Mouse (Mus musculus): ENCODE results near the gene Stag1. TPM values are rescaled to one million over a fixed set of nuclear protein-coding genes. Genes with fewer than 3 reads are reported as not detected.
"Not testable (repeated sequence)": the region's sequence is repeated elsewhere in the genome, so short reads cannot be mapped to it uniquely, and the experiment has no call there.

Gene Stag1
- polyA plus RNA-seq, 1 experiment from 2014 or later = 42.7 TPM

- Histone ChIP-seq H3K27me3 (replicated peaks) (no peaks in the 10 kb centered on the region), H3K36me3 (no peaks in the 10 kb centered on the region), H3K9me3 (no peaks in the 10 kb centered on the region), H3K27ac (no peak overlapping the region), H3K4me2 (replicated peaks) (no peak overlapping the region), H3K4me3 (no peak overlapping the region), H3K4me1 (no peaks in the 10 kb centered on the region), H3K9ac (no peak overlapping the region)
- WGBS = 90% methylated on average over 1 of the region's 1 CpGs
- no peak for ATAC-seq (ENCODE audit: low FRiP score, low read depth)
Measured at GRCm38 (mm10) chr9:100707644-100708043, 110.0 kb downstream of the Stag1 start.

GRCm38 (mm10) chr9:100711665-100712064 lies 114.1 kb downstream of the Stag1 start:
- no peak overlapping the region for H3K9ac ChIP-seq
- no peaks in the 10 kb centered on the region for H3K36me3 ChIP-seq
- H3K27me3 ChIP-seq (replicated peaks) = no peaks in the 10 kb centered on the region
- H3K4me2 ChIP-seq (replicated peaks) = no peak overlapping the region
- no peaks in the 10 kb centered on the region for H3K4me1 ChIP-seq
- no peak overlapping the region for H3K27ac ChIP-seq
- no peak overlapping the region for H3K4me3 ChIP-seq
- WGBS = 82% methylated on average over 2 of the region's 2 CpGs
- no peak for ATAC-seq (ENCODE audit: low FRiP score, low read depth)
- no peaks in the 10 kb centered on the region for H3K9me3 ChIP-seq

DNA sequence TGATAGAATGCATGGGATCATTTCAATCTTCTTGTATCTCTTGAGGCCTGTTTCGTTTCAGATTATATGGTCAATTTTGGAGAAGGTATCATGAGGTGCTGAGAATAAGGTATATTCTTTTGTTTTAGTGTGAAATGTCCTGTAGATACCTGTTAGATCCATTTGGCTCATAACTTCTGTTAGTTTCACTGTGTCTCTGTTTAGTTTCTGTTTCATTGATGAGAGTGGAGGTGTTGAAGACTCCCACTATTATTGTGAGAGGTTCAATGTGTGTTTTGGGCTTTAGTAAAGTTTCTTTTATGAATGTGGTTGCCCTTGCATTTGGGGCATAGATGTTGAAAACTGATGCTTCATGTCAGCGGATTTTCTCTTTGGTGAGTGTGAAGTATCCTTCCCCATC lies 127.2 kb downstream of the Stag1 start:
- not testable (repeated sequence) for H3K4me1 ChIP-seq; H3K4me3 ChIP-seq; H3K4me2 ChIP-seq (replicated peaks); ATAC-seq (ENCODE audit: low FRiP score, low read depth); H3K27ac ChIP-seq; H3K36me3 ChIP-seq; H3K9me3 ChIP-seq; H3K9ac ChIP-seq; H3K27me3 ChIP-seq (replicated peaks)
- 97% methylated on average over 2 of the region's 2 CpGs for WGBS

- Histone ChIP-seq H3K36me3 (no peaks in the 10 kb centered on the region), H3K9ac (no peak overlapping the region), H3K27me3 (replicated peaks) (no peaks in the 10 kb centered on the region), H3K4me3 (no peak overlapping the region), H3K4me1 (no peaks in the 10 kb centered on the region), H3K27ac (no peak overlapping the region), H3K9me3 (no peaks in the 10 kb centered on the region), H3K4me2 (replicated peaks) (no peak overlapping the region)
- WGBS = 100% methylated on average over 1 of the region's 1 CpGs
- ATAC-seq (ENCODE audit: low FRiP score, low read depth) = no peak
Measured at GRCm38 (mm10) chr9:100731839-100732238, 134.2 kb downstream of the Stag1 start.

- Histone ChIP-seq H3K27ac (no peak overlapping the region), H3K27me3 (replicated peaks) (no peaks in the 10 kb centered on the region), H3K9ac (no peak overlapping the region), H3K4me3 (no peak overlapping the region), H3K36me3 (no peaks in the 10 kb centered on the region), H3K4me2 (replicated peaks) (no peak overlapping the region), H3K9me3 (no peaks in the 10 kb centered on the region), H3K4me1 (no peaks in the 10 kb centered on the region)
- WGBS = 78% methylated on average over 6 of the region's 6 CpGs
- no peak for ATAC-seq (ENCODE audit: low FRiP score, low read depth)
Measured at GRCm38 (mm10) chr9:100733907-100734440, 136.4 kb downstream of the Stag1 start.

DNA sequence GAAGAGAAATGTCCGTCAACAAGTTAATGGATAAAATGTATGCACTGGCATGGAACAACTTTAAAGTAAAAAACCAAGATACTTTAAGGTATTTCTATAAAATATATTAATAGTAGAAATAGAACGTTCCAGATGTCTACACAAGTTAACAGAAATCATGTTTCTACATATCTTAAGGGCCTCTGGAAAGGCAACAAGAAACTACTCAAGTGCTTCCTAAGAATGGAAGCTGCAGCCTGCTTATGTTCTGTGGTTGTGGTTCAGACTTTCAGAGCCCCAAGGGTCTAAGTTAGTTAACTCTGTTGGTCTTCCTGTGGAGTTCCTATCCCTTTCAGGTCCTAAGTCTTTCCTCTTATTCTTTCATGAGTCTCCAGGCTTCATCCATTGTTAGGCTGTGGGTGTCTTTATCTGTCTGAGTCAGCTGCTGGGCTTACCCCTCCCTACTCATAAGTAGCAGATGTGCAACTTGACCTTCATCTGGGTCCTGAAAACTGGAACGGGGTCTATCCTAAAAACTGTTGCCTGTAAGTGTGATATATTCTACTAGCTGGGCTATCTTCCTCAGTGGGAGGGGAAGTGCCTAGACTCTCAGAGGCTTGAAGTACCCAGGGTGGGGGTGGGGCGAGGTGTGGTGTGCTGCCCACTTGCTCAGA lies 138.5 kb downstream of the Stag1 start:
- WGBS = 76% methylated on average over 4 of the region's 4 CpGs
- Histone ChIP-seq H3K9me3 (no peaks in the 10 kb centered on the region), H3K27me3 (replicated peaks) (no peaks in the 10 kb centered on the region), H3K9ac (no peak overlapping the region), H3K4me1 (no peaks in the 10 kb centered on the region), H3K4me3 (no peak overlapping the region), H3K27ac (no peak overlapping the region), H3K36me3 (no peaks in the 10 kb centered on the region), H3K4me2 (replicated peaks) (no peak overlapping the region)
- ATAC-seq (ENCODE audit: low FRiP score, low read depth) = no peak

DNA sequence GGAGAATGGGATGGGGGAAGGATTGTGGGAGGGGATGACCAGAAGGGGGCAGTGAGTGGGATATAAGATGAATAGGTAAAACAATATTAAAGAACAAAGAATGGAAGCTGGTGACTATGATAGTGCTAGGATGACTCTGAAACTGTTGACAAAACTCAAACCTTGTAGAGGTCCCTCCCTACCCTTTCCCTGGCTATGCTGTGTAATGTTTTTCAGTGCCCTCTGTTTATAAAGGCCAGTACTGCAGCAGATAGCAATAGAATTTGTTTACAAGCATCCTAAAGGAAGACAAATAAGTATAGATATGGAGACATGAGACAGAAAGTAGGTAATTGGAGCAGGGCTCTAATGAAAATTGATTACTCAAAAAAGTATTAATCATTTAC lies 139.0 kb downstream of the Stag1 start:
- no peak overlapping the region for H3K4me3 ChIP-seq
- no peaks in the 10 kb centered on the region for H3K27me3 ChIP-seq (replicated peaks)
- H3K9ac ChIP-seq = no peak overlapping the region
- H3K27ac ChIP-seq = no peak overlapping the region
- no peak overlapping the region for H3K4me2 ChIP-seq (replicated peaks)
- ATAC-seq (ENCODE audit: low FRiP score, low read depth) = no peak
- H3K36me3 ChIP-seq = no peaks in the 10 kb centered on the region
- H3K9me3 ChIP-seq = no peaks in the 10 kb centered on the region
- no peaks in the 10 kb centered on the region for H3K4me1 ChIP-seq

DNA sequence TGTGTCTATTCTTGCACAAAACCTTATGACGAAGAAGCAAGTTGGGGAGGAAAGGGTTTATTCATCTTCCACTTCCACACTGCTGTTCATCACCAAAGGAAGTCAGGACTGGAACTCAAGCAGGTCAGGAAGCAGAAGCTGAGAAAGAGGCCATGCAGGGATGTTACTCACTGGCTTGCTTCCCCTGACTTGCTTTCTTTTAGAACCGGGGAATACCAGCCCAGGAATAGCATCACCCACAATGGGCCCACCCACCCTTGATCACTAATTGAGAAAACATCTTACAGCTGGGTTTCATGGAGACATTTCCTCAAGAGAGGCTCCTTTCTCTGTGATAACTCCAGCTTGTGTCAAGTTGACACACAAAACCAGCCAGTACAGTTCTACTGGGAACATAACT lies 179.6 kb downstream of the Stag1 start:
- H3K4me2 ChIP-seq (replicated peaks); ATAC-seq (ENCODE audit: low FRiP score, low read depth); H3K36me3 ChIP-seq; H3K9me3 ChIP-seq; H3K27me3 ChIP-seq (replicated peaks); H3K4me1 ChIP-seq; H3K27ac ChIP-seq; H3K9ac ChIP-seq; H3K4me3 ChIP-seq: not testable (repeated sequence)
- WGBS = 89% methylated on average over 2 of the region's 2 CpGs

DNA sequence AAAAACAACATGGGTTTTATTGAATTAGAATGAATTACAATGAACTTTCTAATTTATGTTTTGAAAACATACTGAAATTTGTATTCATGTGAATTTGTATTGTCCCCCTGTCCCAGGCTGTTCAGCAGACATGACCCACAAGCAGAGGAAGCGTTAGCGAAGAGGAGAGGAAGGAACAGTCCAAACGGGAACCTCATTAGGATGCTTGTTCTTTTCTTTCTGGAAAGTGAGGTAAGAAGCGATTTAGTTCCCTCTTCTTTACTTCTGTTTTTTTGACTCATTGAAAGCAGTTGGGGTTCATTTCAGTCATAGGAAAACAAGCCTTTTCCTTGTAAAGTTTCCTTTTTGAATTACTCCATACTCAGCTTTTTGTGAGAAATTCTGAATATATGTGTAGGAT lies 268.4 kb downstream of the Stag1 start:
- H3K4me3 ChIP-seq = no peak overlapping the region
- H3K9me3 ChIP-seq = no peaks in the 10 kb centered on the region
- 88% methylated on average over 4 of the region's 4 CpGs for WGBS
- no peak for ATAC-seq (ENCODE audit: low FRiP score, low read depth)
- H3K27ac ChIP-seq = no peak overlapping the region
- H3K4me2 ChIP-seq (replicated peaks) = no peak overlapping the region
- H3K4me1 ChIP-seq = no peaks in the 10 kb centered on the region
- H3K36me3 ChIP-seq = no peaks in the 10 kb centered on the region
- H3K27me3 ChIP-seq (replicated peaks) = no peaks in the 10 kb centered on the region
- no peak overlapping the region for H3K9ac ChIP-seq

DNA sequence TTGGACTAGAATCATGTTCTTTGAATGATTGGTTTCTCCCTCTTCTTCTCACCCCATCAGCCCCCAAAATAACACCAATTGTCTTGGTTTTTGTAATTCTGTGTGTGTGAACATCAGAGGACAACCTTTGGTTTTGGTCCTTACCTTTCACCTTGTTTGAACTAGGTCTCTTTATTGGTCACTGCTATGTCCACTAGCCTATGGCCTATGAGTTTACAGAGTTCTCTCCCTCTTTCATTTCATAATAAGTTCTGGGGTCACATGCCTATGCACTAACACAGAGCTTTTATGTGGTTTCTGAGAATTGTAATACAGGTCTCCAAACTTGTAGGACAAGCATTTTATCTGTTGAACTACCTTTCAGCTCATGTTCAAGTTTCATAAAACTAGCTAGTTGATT lies 272.0 kb downstream of the Stag1 start:
- ATAC-seq (ENCODE audit: low FRiP score, low read depth) = no peak
- Histone ChIP-seq H3K9ac (no peak overlapping the region), H3K4me1 (no peaks in the 10 kb centered on the region), H3K4me3 (no peak overlapping the region), H3K27ac (no peak overlapping the region), H3K4me2 (replicated peaks) (no peak overlapping the region), H3K9me3 (no peaks in the 10 kb centered on the region), H3K27me3 (replicated peaks) (no peaks in the 10 kb centered on the region), H3K36me3 (no peaks in the 10 kb centered on the region)

GRCm38 (mm10) chr9:100896111-100896510 lies 298.5 kb downstream of the Stag1 start:
- H3K27ac ChIP-seq = no peak overlapping the region
- no peaks in the 10 kb centered on the region for H3K27me3 ChIP-seq (replicated peaks)
- H3K4me3 ChIP-seq = no peak overlapping the region
- ATAC-seq (ENCODE audit: low FRiP score, low read depth) = no peak
- H3K4me2 ChIP-seq (replicated peaks) = no peak overlapping the region
- 100% methylated on average over 1 of the region's 1 CpGs for WGBS
- H3K9me3 ChIP-seq = no peaks in the 10 kb centered on the region
- H3K9ac ChIP-seq = no peak overlapping the region
- H3K4me1 ChIP-seq = no peaks in the 10 kb centered on the region
- H3K36me3 ChIP-seq = no peaks in the 10 kb centered on the region

- no peak overlapping the region for H3K4me2 ChIP-seq (replicated peaks)
- H3K27ac ChIP-seq = no peak overlapping the region
- H3K36me3 ChIP-seq = no peaks in the 10 kb centered on the region
- no peaks in the 10 kb centered on the region for H3K4me1 ChIP-seq
- no peak overlapping the region for H3K4me3 ChIP-seq
- 95% methylated on average over 4 of the region's 4 CpGs for WGBS
- ATAC-seq (ENCODE audit: low FRiP score, low read depth) = no peak
- H3K9ac ChIP-seq = no peak overlapping the region
- no peaks in the 10 kb centered on the region for H3K9me3 ChIP-seq
- H3K27me3 ChIP-seq (replicated peaks) = no peaks in the 10 kb centered on the region
Measured at GRCm38 (mm10) chr9:100898042-100898441, 300.4 kb downstream of the Stag1 start.

DNA sequence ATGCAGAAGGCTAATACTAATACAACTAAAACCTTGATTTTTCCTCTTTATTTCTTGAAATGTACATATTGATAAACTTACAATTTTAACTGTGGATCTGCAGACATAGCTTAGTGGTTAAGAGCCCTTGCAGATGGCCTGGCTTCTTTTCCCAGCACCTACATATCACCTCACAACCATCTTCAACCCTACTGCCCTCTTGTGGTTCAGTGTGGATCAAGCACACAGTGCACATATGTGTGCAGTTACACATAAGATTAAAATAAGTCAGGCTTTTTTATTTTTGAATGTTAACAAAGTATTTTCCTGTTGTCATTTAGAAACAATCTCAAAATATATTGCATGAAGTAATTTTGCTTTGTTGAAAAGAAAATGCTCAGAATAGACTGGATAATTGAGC lies 312.8 kb downstream of the Stag1 start:
- no peaks in the 10 kb centered on the region for H3K27me3 ChIP-seq (replicated peaks)
- H3K4me3 ChIP-seq = no peak overlapping the region
- no peaks in the 10 kb centered on the region for H3K4me1 ChIP-seq
- H3K9ac ChIP-seq = no peak overlapping the region
- no peaks in the 10 kb centered on the region for H3K9me3 ChIP-seq
- peaks cover 16% of the 10 kb centered on the region for H3K36me3 ChIP-seq
- no peak overlapping the region for H3K4me2 ChIP-seq (replicated peaks)
- H3K27ac ChIP-seq = no peak overlapping the region
- ATAC-seq (ENCODE audit: low FRiP score, low read depth) = no peak
